Mouse (Mus musculus) yolk sac, embryonic 10.5 days (tissue): Measurements from ENCODE around the gene Pitpnm2.
A peak's percentile ranks its signal among the peaks of the same experiment; 100 is the strongest.

ENCODE experiments used
- DNase-seq: peaks from one replicate; pipeline ENCODE4 v3.0.0-alpha.2; 2017; ENCODE audit warnings: low spot score

Gene Pitpnm2

DNA sequence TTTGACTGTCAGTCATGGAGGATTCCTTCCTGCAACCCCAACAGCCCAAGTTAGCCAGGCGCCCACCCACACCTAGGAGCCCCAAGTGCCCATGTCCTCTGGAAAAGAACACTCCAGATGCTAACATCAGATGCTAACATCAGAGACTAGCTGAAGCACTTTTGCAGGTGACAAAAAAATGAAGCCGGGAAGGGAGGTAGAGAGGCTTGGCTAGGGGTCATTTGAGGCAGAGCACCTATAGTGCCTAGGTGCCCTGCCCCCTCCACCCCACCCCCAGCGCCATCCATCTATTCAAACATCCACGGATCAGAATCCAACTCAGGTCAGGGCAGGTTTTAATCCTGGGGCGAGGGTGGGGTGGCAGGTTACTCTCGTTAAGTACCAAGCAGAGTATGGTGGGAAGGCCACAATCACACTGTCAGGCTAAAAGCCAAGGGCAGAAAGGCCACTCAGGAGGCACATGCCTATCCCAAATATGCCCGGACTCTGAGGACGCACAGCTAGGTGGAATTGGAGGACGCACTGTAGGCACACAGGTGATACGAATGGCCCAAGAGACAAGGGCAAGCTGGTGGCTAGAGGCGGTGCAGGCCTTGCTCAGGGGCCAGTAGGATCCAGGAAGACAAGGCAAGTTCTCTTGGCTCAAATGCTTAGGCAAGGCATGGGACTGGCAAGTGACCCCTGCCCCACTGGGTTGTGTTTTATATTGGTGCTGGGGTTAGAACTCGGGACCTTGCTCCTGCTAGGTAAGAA is 155.5 kb downstream of the Pitpnm2 start:
- DNase-seq, result no peak

GRCm38 (mm10) chr5:124093120-124093794 is 156.3 kb downstream of the Pitpnm2 start:
- no peak for DNase-seq

GRCm38 (mm10) chr5:124091951-124092406 is 157.6 kb downstream of the Pitpnm2 start:
- peak; percentile 75 for DNase-seq

DNA sequence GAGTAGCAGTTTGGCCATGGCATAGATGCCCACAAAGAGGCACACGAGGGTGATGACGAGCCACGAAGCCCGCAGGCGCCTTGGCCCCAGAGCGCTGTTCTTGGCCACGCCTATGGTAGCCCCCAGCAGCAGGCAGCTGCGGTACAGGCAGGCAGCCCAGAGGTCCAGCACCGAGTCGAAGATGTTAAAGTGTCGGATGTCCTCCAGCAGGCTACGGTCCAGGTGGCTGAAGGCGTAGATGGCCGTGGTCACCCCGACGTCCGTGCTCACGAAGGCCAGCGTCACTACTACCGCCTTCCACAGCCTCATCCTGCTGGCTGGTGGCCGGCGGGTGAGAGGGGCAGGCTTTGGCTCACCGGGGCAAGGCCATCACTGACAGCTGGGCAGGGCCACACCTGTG is 159.7 kb downstream of the Pitpnm2 start:
- DNase-seq, result no peak

DNA sequence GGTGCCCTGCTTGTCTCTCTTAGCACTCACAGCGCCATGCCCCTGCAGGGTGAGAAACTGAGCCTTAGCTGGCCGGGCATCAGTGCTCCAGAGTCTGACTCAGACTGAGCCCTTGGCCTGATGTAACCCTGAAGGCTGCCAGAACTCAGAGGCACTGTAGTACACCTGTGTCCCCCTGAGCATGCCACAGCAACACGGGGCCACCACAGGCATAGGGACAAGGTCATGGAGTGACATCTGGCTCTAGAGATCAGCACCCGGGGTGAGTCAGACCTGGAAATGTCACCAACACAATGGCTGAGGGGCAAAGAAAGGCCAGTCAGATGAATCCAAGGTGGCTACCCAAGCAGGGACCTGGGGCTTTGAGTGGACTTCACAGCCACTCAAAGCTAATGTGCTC is 162.7 kb downstream of the Pitpnm2 start:
- no peak for DNase-seq

DNA sequence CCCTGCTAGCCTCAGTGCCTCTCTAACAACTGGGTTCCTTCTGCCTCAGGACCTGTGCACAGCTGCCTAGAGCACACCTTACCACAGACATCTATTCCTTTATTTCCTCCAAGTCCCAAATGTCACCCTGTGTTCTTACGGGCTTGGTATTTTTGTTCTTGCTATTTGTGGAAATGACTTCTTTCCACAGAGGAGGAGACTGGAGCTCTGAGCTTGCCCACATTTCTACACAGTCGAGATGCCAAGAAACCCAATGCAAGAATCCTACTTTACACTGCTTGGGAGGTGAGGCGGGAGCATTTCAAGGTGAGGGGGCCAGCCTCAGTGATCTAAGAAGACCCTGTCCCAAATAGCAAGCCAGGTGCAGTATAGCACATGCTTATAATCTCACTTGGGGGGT is 164.0 kb downstream of the Pitpnm2 start:
- DNase-seq, result no peak

- peak; percentile 75 for DNase-seq
Measured at GRCm38 (mm10) chr5:124084588-124085173, 164.9 kb downstream of the Pitpnm2 start.

DNA sequence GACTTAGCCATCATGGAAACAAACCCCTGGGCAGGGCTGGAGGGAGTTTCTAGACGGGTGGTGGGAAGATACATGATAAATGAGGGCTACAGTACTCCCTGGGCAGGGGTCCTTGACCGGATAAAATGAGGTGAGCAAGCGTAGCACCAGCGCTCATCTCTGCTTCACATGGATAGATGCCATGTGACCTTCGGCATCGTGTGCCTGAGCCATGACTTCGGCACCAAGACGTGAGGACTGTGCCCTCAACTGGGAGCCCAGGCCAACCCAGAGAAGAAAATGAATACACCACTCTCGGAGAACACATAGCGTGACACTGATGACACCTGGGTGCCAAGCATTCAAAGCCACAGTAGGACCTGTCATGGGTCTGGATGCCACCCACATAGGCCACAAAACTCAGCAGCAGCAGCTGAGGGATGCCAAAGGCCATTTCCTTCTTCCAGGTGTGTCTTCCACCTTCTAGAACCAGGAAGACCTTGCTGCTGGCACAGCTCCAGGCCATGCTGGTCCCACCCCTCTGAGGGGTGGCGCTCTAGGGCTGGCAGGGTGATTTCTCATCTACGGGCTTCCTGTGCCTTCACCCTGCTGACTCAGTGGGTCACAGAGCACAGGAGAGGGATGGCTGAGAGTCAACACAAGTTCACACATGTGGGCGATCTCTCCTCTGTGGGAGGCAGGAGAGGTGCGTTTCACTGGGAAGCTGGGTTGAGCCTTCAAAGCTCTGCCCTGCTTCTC is 165.5 kb downstream of the Pitpnm2 start:
- DNase-seq, result no peak

- no peak for DNase-seq
Measured at GRCm38 (mm10) chr5:124082941-124083688, 166.4 kb downstream of the Pitpnm2 start.

DNA sequence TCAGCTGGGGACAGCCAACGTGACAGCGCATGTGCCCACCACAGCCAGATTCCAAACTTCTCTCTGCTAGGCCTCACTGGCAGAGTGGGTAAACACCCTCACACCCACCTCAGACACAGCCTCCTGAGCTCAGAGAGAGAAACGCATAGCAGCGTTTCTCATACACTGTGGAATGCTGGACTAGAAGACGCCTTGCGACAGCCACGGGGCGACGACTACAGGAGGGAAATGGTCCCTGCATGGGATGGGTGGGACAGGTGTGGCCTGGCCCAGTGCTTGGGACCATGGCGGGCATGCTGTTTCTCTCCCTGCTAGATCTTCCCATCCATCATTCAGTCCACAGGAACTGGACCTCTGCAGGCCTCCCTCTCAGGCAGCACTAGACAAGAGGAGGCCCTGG is 167.1 kb downstream of the Pitpnm2 start:
- DNase-seq, result no peak

DNA sequence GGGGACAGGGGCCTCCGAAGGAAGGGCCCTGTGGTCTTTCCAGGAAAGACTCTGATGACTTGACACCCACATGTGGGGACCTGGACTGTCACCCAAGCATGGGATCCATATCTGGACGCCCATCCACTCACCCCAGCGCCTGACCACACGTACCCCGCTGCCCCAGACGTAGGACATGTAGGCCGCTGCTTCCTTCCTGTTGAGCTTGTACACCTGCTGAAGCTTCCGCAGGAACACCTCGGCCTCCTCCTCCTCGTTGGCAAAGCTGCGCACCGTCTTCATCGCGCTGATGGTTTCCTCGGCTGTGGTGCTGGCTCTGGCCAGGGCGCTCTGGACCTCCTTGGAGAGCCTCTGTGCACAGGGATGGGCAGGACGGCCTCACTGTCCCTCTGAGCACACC is 169.7 kb downstream of the Pitpnm2 start:
- no peak for DNase-seq

DNA sequence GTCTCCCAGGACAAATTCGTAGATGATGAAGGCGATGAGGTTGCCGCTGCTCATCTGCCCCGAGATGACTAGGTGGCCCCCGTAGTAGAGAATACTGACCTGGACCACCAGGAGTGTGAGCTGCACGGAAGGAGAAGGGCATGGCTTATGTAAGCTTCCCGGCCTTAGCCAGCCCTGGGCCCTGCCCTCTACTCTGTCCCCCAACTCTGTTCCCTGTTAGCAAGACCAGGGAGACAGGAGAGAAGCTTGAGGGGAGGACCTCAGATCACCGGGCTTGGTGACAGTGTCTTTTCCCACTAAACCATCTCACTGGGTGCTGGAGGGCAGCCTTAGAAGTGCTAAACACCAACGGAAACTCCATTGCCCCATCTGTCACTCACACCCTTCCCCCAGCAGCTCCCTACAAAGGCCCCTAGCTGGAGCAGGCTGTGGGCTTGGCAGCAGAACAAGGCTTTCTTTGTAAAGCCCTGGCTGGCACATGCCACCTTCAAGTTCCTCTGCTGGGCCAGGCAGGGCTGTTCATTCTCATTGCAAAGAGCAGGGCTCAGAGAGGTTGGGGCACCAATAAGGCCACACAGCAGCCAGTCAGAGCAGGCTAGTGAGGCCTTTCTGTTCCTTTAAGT is 170.7 kb downstream of the Pitpnm2 start:
- DNase-seq, result no peak

DNA sequence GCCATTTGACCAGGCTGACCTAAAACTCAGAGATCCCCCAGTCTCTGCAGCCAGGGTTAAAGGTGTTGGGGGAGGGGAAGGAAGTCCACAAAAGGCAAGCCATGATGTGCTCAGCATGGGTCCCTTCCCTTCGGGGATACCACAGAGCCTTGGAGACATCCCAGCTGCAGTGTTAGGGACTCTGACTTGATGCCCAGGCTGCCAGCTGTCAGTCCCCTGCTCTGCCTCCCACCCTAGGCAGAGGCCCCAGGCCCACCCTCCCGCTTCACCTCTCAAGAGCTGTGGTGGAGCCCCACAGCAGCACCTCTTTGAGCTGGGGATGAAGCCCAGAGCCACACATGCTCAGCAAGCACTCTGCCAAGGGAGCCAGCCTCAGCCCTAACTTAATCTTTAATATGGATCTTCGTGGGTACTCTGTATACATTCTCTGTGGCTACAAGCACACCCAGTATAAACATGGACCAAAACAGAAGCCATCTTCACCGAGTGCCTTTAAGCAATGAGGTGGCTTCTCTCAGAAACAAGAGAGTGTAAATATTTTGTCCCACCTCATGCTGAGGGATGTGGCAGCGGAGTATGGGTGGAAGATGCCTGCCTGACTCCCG is 171.6 kb downstream of the Pitpnm2 start:
- DNase-seq, result no peak

- DNase-seq, result no peak
Measured at GRCm38 (mm10) chr5:124077241-124077640, 172.3 kb downstream of the Pitpnm2 start.

DNA sequence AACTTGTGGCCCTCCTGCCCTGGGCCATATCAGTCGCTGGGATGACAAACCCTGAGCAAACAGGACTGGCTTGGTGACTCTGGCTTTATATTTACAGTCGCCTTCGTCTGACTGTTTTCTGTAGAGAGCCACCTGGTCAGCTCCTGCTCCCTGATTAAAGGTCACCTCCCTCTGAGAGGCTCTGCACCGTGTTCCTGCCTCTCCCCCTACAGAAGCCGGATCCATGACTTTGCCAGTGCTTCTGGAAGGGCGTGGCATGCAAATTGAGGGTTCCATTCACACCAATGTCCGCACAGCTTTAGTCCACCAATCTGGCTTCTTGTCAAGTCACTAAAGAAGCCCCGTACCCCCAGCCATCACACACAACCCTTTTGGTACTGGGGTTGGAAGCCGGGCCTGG is 173.0 kb downstream of the Pitpnm2 start:
- DNase-seq, result peak; percentile 76

DNA sequence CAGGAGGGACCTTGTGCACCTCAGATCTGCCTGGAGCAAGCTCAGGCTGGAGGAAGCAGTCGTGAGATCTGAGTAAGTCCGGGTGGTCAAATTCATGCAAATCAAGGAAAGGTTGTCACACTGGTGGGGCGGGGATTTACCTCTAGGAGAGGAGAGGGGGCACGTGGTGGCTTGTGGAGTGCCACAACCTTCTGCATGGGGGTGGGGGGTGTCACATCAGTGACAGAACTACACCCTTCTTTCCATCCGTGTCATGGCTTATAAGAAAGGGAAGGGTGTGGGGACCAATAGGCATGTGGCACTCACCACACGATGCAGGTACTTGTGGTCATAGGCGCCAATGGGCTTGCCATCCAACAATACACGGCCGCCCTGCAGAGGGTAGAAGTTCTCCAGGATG is 173.8 kb downstream of the Pitpnm2 start:
- DNase-seq, result no peak

GRCm38 (mm10) chr5:124074845-124075307 is 174.7 kb downstream of the Pitpnm2 start:
- no peak for DNase-seq

- DNase-seq, result no peak
Measured at GRCm38 (mm10) chr5:124073682-124074081, 175.9 kb downstream of the Pitpnm2 start.

DNA sequence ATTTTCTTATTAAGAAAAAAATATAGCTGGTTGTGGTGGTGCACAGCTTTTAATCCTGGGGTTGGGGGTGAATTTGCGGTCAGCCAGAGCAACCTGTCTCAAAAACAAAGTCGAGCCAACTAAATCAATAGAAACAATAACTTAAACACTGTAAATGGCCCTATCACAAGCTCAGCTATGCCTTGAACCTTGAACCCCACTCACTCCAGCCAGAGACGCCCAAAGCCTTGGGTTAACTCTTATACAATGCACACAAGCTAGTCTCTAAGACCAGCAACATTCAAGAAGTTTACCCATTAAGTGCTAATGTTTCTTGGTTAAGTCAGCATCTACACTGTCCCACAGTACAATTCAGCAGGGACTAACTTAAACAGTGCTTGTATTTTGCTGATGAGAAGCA is 179.9 kb downstream of the Pitpnm2 start:
- DNase-seq, result no peak
